Mouse (Mus musculus): Measurements from ENCODE around the gene Dnlz.

GRCm38 (mm10) chr2:26317991-26318672 lies 33.8 kb downstream of the Dnlz start:
- TF ChIP-seq CTCF (IDR thresholded peaks at IDR 0.05; ENCODE audit: low read depth) (no peak), EP300 (IDR thresholded peaks at IDR 0.05; ENCODE audit: low read depth) (no peak)

Measured in liver, embryonic 14.5 days (tissue).